Mouse (Mus musculus) cerebellum, adult 9-10 months (tissue): ENCODE measurements around the gene Ddb1.
A peak's percentile ranks its signal among the peaks of the same experiment; 100 is the strongest.

ENCODE experiments used
- DNase-seq: peaks from one replicate; pipeline ENCODE4 v3.0.0; 2022

Gene Ddb1

DNA sequence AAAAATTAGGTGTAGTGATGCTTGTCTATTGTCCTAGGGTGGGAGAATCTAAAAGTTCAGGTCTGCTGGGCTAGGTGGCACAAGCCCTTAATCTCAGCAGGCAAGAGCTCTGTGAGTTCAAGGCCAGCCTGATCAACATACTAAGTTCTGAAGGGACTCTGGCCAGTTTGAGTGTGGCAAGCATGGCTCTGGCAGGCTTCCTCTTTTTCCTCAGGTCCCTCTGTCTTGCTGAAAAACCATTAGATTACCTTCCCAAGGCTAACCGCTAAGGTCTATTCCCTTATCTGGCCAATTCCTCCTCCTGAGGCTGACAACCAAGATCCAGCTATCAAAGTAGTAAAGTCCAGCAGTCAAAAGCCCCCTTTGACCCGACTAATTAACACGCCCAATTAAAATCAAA lies 57.5 kb downstream of the Ddb1 start:
- no peak for DNase-seq

DNA sequence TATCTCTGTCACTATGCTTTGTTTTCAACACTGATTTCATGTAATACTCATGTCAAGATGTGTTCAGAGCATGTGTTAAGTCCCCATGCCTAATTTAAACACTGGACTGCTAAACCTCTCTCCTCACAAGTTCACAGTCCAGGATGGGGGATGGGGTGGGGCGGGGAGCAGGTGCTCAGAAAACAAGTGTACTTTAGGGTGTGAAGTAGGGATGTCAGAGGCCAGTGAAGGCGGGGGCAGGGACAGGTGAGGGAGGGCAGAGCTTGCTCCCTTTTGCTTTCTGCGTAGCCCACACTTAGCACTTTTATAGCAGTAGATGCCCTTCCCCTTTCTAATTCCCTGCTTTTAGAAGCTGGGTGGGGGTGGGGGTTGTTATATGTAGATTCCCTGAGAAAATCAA lies 60.0 kb downstream of the Ddb1 start:
- no peak for DNase-seq

- DNase-seq, result peak; percentile 79
Observed at GRCm38 (mm10) chr19:10665499-10665898, 60.4 kb downstream of the Ddb1 start.

- DNase-seq, result no peak
Observed at GRCm38 (mm10) chr19:10671319-10671718, 66.2 kb downstream of the Ddb1 start.

- DNase-seq, result no peak
Observed at GRCm38 (mm10) chr19:10671854-10672417, 66.8 kb downstream of the Ddb1 start.

DNA sequence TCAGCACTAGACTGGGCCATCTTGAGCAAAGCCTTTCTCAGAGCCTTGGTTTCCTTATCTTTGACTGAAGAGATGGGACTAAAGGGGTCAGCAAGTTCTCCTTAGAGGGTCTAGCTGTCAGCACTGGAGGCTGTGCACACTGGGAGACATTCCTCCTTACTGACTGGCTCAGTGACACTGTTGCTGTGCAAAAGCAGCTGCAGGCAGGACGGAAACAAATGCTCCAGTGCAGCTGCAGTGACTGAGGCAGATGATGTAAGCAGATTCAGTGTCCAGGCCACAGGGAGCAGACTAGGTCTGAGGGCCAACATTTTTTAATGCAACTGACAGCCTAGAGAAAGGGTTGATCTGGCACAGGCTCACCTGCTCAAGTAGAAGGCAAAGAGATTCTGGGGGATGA lies 68.1 kb downstream of the Ddb1 start:
- DNase-seq, result no peak

- DNase-seq, result peak; percentile 27
Observed at GRCm38 (mm10) chr19:10676656-10677055, 71.5 kb downstream of the Ddb1 start.

GRCm38 (mm10) chr19:10677915-10678771 lies 73.0 kb downstream of the Ddb1 start, which contains the start of gene Pga5:
TSS of gene Pga5 (minus strand) at chr19:10678071.
- DNase-seq, result peak; percentile 94

GRCm38 (mm10) chr19:10678772-10679067 lies 73.6 kb downstream of the Ddb1 start:
- DNase-seq, result no peak
